Mouse (Mus musculus): ENCODE data around the gene Rdh16f1. TPM values are rescaled to one million over a fixed set of nuclear protein-coding genes. Genes with fewer than 3 reads are reported as not detected.

Gene Rdh16f1
- not detected for polyA plus RNA-seq (2014; fragmentation: Illumina TruSeq; extraction: RNeasy Lipid Tissue Mini Kit (QIAGEN cat#74804); ENCODE audit: low read depth, low replicate concordance)

DNA sequence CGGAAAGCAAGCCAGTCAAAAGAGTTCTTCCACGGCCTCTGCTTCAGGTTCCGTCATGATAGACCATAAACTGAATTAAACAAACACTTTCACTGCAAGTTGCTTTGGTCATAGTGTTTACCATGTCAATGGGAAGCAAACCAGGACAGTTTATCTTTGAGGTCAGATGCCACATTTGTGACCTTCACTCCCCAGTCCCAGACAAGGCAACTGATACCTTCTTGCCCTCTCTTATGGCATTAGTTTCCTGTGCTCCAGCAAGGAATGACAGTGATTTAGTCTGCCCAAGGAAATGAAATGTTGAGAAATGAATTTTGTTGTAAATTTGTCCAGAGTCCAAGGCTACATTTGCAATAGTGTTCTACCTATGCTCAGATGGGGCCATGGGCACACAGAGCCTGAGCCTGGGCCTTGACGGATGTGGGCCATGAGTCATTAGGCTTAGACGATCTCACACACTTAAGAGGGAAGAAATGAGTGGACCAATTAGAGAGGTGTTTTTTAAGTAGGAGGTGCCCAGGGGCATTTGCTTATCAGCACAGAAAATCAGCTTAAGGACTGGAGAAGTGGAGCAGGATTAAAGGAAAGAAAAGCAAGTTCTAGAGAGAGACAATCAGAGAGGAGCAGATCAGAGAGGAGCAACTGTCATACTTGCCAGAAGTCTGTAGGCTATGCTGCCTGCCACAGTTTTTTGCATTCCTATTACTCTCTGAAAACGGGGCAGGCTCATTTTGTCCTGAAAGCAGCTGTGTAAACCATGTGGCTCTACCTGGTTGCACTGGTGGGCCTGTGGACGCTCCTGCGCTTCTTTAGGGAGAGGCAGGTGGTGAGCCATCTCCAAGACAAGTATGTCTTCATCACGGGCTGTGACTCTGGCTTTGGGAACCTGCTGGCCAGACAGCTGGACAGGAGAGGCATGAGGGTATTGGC, at the start of gene Rdh16f1, which contains the start of gene Rdh1:
TSS of gene Rdh16f1 (plus strand) at position 607 of the 930 bp plus-strand sequence.
TSS of gene Rdh1 (plus strand) at position 541 of the 930 bp plus-strand sequence.

DNA sequence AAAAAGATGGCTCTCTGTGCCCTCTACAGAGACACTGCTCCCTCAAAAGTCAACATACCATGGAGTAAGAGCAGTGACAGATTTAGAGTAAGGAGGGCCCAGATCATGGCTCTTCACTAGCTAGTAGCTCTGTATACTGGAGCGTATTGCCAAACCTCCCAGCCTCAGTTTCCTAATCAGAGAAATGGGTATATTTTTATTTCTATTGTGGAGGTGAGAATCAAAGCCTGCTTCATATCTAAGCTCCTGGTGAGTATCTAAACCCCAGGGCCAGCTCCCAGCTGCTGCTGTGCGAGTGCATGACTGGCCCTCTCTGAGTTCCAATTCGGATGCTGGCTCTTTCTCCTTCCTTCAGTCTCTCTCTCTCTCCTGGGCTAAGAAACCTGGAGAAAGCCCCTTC, 35.4 kb upstream of the Rdh16f1 start, which contains the start of gene Tac2:
TSS of gene Tac2 (plus strand) at position 301 of the 400 bp plus-strand sequence.

DNA sequence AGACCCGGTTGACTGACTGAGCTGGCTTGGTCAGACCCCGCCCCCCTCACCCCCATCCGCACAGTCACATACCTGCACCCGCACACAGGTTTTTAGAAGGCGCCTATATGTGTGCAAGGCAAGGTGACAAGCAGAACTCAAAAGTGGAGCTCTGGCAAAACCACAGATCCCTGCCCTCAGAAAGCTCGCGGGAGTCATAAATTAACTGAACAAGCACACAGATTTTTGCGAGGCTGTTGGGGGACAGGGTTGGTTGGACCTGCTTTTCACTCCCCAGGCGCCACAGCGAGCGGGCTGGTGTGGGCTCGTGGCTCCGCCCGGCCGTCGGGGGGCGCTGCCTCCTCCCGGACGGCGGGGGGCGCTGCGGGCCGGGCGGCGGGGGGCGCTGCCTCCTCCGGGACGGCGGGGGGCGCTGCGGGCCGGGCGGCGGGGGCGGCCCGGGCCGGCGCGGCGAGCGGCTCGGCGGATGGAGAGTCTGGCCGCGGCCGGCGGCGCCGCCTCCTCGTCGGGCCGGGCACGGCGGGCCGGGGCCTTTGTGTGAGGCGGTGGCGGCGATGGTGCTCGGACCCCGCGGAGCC, 20.4 kb upstream of the Rdh16f1 start, which contains the start of gene Zbtb39:
TSS of gene Zbtb39 (plus strand) at position 456 of the 578 bp plus-strand sequence.

DNA sequence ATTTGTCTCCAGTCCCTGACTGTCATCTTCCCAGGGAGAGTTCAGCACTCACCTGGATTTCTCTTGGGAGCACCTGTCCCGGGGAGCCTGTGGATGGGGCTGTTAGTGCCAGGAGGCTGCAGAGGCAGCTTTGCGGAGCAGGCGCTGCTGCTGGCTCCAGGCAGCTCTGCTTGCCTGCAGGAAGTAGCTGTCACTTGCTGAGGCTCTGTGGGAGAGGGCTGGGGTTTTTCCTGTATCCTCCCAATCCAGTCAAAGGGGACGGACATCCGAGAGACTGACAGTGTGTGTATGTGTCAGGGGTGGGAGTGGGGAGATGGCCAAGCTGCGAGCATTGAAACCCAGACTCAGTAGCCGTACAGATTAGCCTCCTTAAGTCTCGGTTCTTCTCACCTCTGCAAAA, 8.0 kb upstream of the Rdh16f1 start, which contains the start of gene Gpr182:
TSS of gene Gpr182 (minus strand) at position 185 of the 400 bp plus-strand sequence.

DNA sequence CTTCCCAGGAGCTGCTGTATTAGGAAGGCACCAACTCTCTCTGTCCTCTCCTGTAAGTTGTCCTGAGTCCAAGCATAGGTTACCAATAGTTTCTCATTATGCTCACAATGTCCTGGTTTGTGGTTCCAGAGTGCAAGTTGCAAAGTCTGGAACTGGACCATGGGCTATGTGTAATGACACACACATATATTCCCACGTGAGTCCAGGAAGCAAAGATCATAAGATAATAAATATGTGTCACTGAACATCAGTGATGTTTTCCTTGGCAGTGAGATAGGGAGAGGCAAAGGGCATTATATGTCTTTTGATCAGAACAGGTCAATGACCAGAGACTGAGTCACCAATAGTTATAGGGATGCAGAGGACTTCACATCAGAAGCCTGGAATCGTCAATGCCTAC, 16.4 kb downstream of the Rdh16f1 start, which contains the start of gene Rdh9:
TSS of gene Rdh9 (plus strand) at position 376 of the 400 bp plus-strand sequence.

DNA sequence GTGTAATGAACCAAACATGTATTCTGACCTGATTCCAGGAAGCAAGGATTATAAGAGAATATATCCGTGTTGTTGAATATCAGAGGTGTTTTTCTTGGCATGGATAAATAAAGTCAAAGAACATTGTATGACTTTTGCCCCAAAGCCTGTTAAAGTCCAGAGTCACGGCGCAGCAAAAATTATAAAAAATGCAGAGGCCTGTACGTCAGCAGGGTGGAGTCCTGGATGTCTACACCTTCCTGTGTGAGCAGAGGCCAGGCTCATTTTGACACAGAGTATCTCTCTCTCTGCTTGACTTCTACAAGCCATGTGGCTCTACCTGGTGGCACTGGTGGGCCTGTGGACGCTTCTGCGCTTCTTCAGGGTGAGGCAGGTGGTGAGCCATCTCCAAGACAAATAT, 41.3 kb downstream of the Rdh16f1 start, which contains the start of gene Rdh16:
TSS of gene Rdh16 (plus strand) at position 262 of the 400 bp plus-strand sequence.

Other genes starting within 250 kb of the Rdh16f1 start
- gene Ndufa4l2, start 244.8 kb upstream of the Rdh16f1 start, polyA plus RNA-seq (2014; fragmentation: Illumina TruSeq; extraction: RNeasy Lipid Tissue Mini Kit (QIAGEN cat#74804); ENCODE audit: low read depth, low replicate concordance) = 37.8 TPM
- gene Shmt2, start 237.3 kb upstream of the Rdh16f1 start, polyA plus RNA-seq (2014; fragmentation: Illumina TruSeq; extraction: RNeasy Lipid Tissue Mini Kit (QIAGEN cat#74804); ENCODE audit: low read depth, low replicate concordance) = 47.5 TPM
- gene Nxph4, start 225.2 kb upstream of the Rdh16f1 start, polyA plus RNA-seq (2014; fragmentation: Illumina TruSeq; extraction: RNeasy Lipid Tissue Mini Kit (QIAGEN cat#74804); ENCODE audit: low read depth, low replicate concordance) = not detected
- gene Lrp1, start 138.6 kb upstream of the Rdh16f1 start, polyA plus RNA-seq (2014; fragmentation: Illumina TruSeq; extraction: RNeasy Lipid Tissue Mini Kit (QIAGEN cat#74804); ENCODE audit: low read depth, low replicate concordance) = 87.8 TPM
- gene Stat6, start 116.8 kb upstream of the Rdh16f1 start, polyA plus RNA-seq (2014; fragmentation: Illumina TruSeq; extraction: RNeasy Lipid Tissue Mini Kit (QIAGEN cat#74804); ENCODE audit: low read depth, low replicate concordance) = 48.3 TPM
- gene Nemp1, start 92.9 kb upstream of the Rdh16f1 start, polyA plus RNA-seq (2014; fragmentation: Illumina TruSeq; extraction: RNeasy Lipid Tissue Mini Kit (QIAGEN cat#74804); ENCODE audit: low read depth, low replicate concordance) = 5.4 TPM
- gene Nab2, start 91.2 kb upstream of the Rdh16f1 start, polyA plus RNA-seq (2014; fragmentation: Illumina TruSeq; extraction: RNeasy Lipid Tissue Mini Kit (QIAGEN cat#74804); ENCODE audit: low read depth, low replicate concordance) = 10.6 TPM
- 0.34 TPM for gene Myo1a, start 54.6 kb upstream of the Rdh16f1 start, polyA plus RNA-seq (2014; fragmentation: Illumina TruSeq; extraction: RNeasy Lipid Tissue Mini Kit (QIAGEN cat#74804); ENCODE audit: low read depth, low replicate concordance)
- not detected for gene Tac2, start 35.3 kb upstream of the Rdh16f1 start, polyA plus RNA-seq (2014; fragmentation: Illumina TruSeq; extraction: RNeasy Lipid Tissue Mini Kit (QIAGEN cat#74804); ENCODE audit: low read depth, low replicate concordance)
- gene Zbtb39, start 20.2 kb upstream of the Rdh16f1 start, polyA plus RNA-seq (2014; fragmentation: Illumina TruSeq; extraction: RNeasy Lipid Tissue Mini Kit (QIAGEN cat#74804); ENCODE audit: low read depth, low replicate concordance) = 4.4 TPM
- 4.0 TPM for gene Gpr182, start 8.1 kb upstream of the Rdh16f1 start, polyA plus RNA-seq (2014; fragmentation: Illumina TruSeq; extraction: RNeasy Lipid Tissue Mini Kit (QIAGEN cat#74804); ENCODE audit: low read depth, low replicate concordance)
- not detected for gene Rdh1, start 66 bp upstream of the Rdh16f1 start, polyA plus RNA-seq (2014; fragmentation: Illumina TruSeq; extraction: RNeasy Lipid Tissue Mini Kit (QIAGEN cat#74804); ENCODE audit: low read depth, low replicate concordance)
- 0.31 TPM for gene Rdh9, start 16.6 kb downstream of the Rdh16f1 start, polyA plus RNA-seq (2014; fragmentation: Illumina TruSeq; extraction: RNeasy Lipid Tissue Mini Kit (QIAGEN cat#74804); ENCODE audit: low read depth, low replicate concordance)
- not detected for gene Rdh16, start 41.4 kb downstream of the Rdh16f1 start, polyA plus RNA-seq (2014; fragmentation: Illumina TruSeq; extraction: RNeasy Lipid Tissue Mini Kit (QIAGEN cat#74804); ENCODE audit: low read depth, low replicate concordance)
- gene Rdh19, start 90.1 kb downstream of the Rdh16f1 start, polyA plus RNA-seq (2014; fragmentation: Illumina TruSeq; extraction: RNeasy Lipid Tissue Mini Kit (QIAGEN cat#74804); ENCODE audit: low read depth, low replicate concordance) = not detected
- gene Rdh16f2, start 106.7 kb downstream of the Rdh16f1 start, polyA plus RNA-seq (2014; fragmentation: Illumina TruSeq; extraction: RNeasy Lipid Tissue Mini Kit (QIAGEN cat#74804); ENCODE audit: low read depth, low replicate concordance) = not detected
- 0.63 TPM for gene Rdh7, start 129.0 kb downstream of the Rdh16f1 start, polyA plus RNA-seq (2014; fragmentation: Illumina TruSeq; extraction: RNeasy Lipid Tissue Mini Kit (QIAGEN cat#74804); ENCODE audit: low read depth, low replicate concordance)
- not detected for gene Sdr9c7, start 138.7 kb downstream of the Rdh16f1 start, polyA plus RNA-seq (2014; fragmentation: Illumina TruSeq; extraction: RNeasy Lipid Tissue Mini Kit (QIAGEN cat#74804); ENCODE audit: low read depth, low replicate concordance)
- gene Hsd17b6, start 247.8 kb downstream of the Rdh16f1 start, polyA plus RNA-seq (2014; fragmentation: Illumina TruSeq; extraction: RNeasy Lipid Tissue Mini Kit (QIAGEN cat#74804); ENCODE audit: low read depth, low replicate concordance) = not detected

Measured in heart, adult 10 weeks (tissue).